Mouse (Mus musculus) hindbrain, embryonic 13.5 days (tissue): ENCODE data around the gene Zfr. TPM values are rescaled to one million over a fixed set of nuclear protein-coding genes. Genes with fewer than 3 reads are reported as not detected.
"Not testable (repeated sequence)": the region's sequence is repeated elsewhere in the genome, so short reads cannot be mapped to it uniquely, and the experiment has no call there.

Experiments
- ATAC-seq: fragments of 200-750 bp; cut with Nextera tagmentation; 2 replicates; pipeline ENCODE4 v1.8.0; 2017; ENCODE audit warnings: moderate TSS enrichment; ENCODE audit not compliant: low FRiP score
- H3K27ac ChIP-seq: fragments of 300-500 bp; sonication (generic); 2 replicates; pipeline ENCODE4 v1.5.1; 2015; ENCODE audit warnings: inconsistent platforms, mild to moderate bottlenecking, moderate library complexity
- H3K27me3 ChIP-seq: fragments of 300-500 bp; sonication (generic); 2 replicates; pipeline ENCODE4 v1.6.1; 2015; ENCODE audit warnings: mild to moderate bottlenecking, inconsistent platforms
- H3K36me3 ChIP-seq: fragments of 300-500 bp; sonication (generic); 2 replicates; pipeline ENCODE4 v1.6.1; 2015; ENCODE audit warnings: mild to moderate bottlenecking, inconsistent platforms
- H3K4me1 ChIP-seq: fragments of 300-500 bp; sonication (generic); replicated peaks from 2 replicates; pipeline ENCODE4 v1.6.1; 2015; ENCODE audit warnings: inconsistent platforms
- H3K4me2 ChIP-seq: fragments of 300-500 bp; sonication (generic); 2 replicates; pipeline ENCODE4 v1.6.1; 2015; ENCODE audit warnings: inconsistent platforms, mild to moderate bottlenecking, moderate library complexity
- H3K4me3 ChIP-seq: fragments of 300-500 bp; sonication (generic); 2 replicates; pipeline ENCODE4 v1.5.1; 2015; ENCODE audit warnings: mild to moderate bottlenecking, inconsistent platforms
- H3K9ac ChIP-seq: fragments of 300-500 bp; sonication (generic); 2 replicates; pipeline ENCODE4 v1.6.1; 2015; ENCODE audit warnings: mild to moderate bottlenecking, inconsistent platforms
- H3K9me3 ChIP-seq: fragments of 300-500 bp; sonication (generic); 2 replicates; pipeline ENCODE4 v1.6.1; 2016; ENCODE audit warnings: inconsistent platforms
- WGBS: fragments of 180-500 bp; shearing (Covaris S2); methylation state at CpG from one replicate; pipeline ENCODE4 v1.1.7; 2015; 5-methylcytosine and 5-hydroxymethylcytosine counted together
- polyA plus RNA-seq: library from polyadenylated mRNA; unstranded; fragments of >200 nt; fragmentation: Nextera tagmentation; extraction: Ambion mirVana; gene quantifications from 2 replicates; pipeline ENCODE4 v1.2.1, GENCODE M21; 2015

Gene Zfr
- polyA plus RNA-seq, 1 experiment from 2014 or later = 147 TPM

DNA sequence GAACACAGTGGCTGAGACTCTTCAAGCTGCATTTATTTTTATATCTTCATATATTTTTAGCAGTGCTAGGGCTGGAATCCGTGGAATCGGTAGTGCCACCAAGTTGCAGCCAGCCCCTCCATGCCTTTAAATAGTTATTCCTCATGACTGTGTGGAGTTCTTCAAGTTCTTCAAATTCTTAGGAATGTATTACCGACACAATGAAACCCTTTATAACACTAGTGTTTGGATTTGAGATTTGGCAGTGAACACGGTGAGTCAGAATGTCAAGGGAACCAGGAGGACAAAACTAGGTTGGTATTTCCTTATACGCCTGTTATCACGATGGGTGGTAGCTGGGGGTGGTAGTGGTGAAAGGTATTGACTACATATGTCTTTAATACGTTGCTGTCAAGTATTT, 6.4 kb upstream of the Zfr start:
- no peak overlapping the region for H3K4me2 ChIP-seq
- no peaks in the 10 kb centered on the region for H3K4me1 ChIP-seq
- no peaks in the 10 kb centered on the region for H3K36me3 ChIP-seq
- no peak overlapping the region for H3K27ac ChIP-seq
- no peaks in the 10 kb centered on the region for H3K27me3 ChIP-seq
- no peaks in the 10 kb centered on the region; the same call in 1 of the 2 replicates for H3K9me3 ChIP-seq
- H3K4me3 ChIP-seq = no peak overlapping the region
- no peak for ATAC-seq
- H3K9ac ChIP-seq = no peak overlapping the region
- WGBS = 77% methylated on average over 7 of the region's 7 CpGs

DNA sequence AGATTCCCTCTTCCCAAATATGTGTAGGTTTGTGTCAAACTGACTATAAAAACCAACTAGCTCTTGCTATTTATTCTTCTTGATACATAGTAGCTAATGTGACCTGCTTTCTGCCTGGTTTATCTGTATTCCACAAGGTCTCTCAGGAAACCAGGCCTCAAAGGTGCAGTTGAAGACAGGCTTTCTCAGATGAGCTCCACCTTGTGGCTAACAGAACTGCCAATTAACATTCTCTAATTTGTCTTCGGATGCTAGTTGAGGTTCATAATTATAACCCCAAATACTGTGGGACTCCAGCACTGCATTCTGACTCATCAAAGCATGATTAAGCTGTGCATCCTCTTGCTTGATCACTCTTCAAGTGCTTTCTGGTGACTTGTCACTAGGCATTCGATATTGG, 4.2 kb upstream of the Zfr start:
- ATAC-seq = no peak
- H3K9ac ChIP-seq = no peak overlapping the region
- WGBS = 76% methylated on average over 2 of the region's 2 CpGs
- H3K4me3 ChIP-seq = no peak overlapping the region
- H3K36me3 ChIP-seq = no peaks in the 10 kb centered on the region
- no peak overlapping the region for H3K4me2 ChIP-seq
- no peaks in the 10 kb centered on the region; the same call in 1 of the 2 replicates for H3K9me3 ChIP-seq
- H3K4me1 ChIP-seq = peaks cover 6% of the 10 kb centered on the region
- no peaks in the 10 kb centered on the region for H3K27me3 ChIP-seq
- no peak overlapping the region for H3K27ac ChIP-seq

- Histone ChIP-seq H3K27ac (no peak overlapping the region), H3K4me1 (peaks cover 10% of the 10 kb centered on the region), H3K4me2 (no peak overlapping the region), H3K36me3 (no peaks in the 10 kb centered on the region), H3K9me3 (no peaks in the 10 kb centered on the region), H3K9ac (no peak overlapping the region), H3K4me3 (no peak overlapping the region), H3K27me3 (no peaks in the 10 kb centered on the region)
- 72% methylated on average over 6 of the region's 6 CpGs for WGBS
- ATAC-seq = no peak
Observed at GRCm38 (mm10) chr15:12114546-12114945, 3.1 kb upstream of the Zfr start.

GRCm38 (mm10) chr15:12115722-12116230, 1.9 kb upstream of the Zfr start:
- H3K4me3 ChIP-seq = no peak overlapping the region
- no peak overlapping the region for H3K4me2 ChIP-seq
- no peaks in the 10 kb centered on the region for H3K27me3 ChIP-seq
- WGBS = 25% methylated on average over 6 of the region's 6 CpGs
- H3K9me3 ChIP-seq = no peaks in the 10 kb centered on the region
- no peak overlapping the region for H3K27ac ChIP-seq
- peaks cover 13% of the 10 kb centered on the region for H3K4me1 ChIP-seq
- H3K36me3 ChIP-seq = no peaks in the 10 kb centered on the region
- no peak for ATAC-seq
- H3K9ac ChIP-seq = no peak overlapping the region

- H3K36me3 ChIP-seq = no peaks in the 10 kb centered on the region
- H3K27me3 ChIP-seq = no peaks in the 10 kb centered on the region
- H3K4me1 ChIP-seq = peaks cover 21% of the 10 kb centered on the region
- no peak for ATAC-seq
- 0% methylated on average over 12 of the region's 43 CpGs for WGBS
- peak overlapping the region; percentile 96 for H3K4me3 ChIP-seq
- H3K9me3 ChIP-seq = no peaks in the 10 kb centered on the region
- H3K4me2 ChIP-seq = peak overlapping the region; percentile 88
- peak overlapping the region; percentile 95 for H3K27ac ChIP-seq
- peak overlapping the region; percentile 97 for H3K9ac ChIP-seq
Observed at GRCm38 (mm10) chr15:12118093-12118431, 431 bp downstream of the Zfr start.

- 1% methylated on average over 46 of the region's 61 CpGs for WGBS
- Histone ChIP-seq H3K27ac (peak overlapping the region; percentile 95), H3K4me3 (peak overlapping the region; percentile 96), H3K9ac (peak overlapping the region; percentile 97), H3K4me1 (peaks cover 21% of the 10 kb centered on the region), H3K36me3 (no peaks in the 10 kb centered on the region), H3K9me3 (no peaks in the 10 kb centered on the region), H3K4me2 (peak overlapping the region; percentile 88), H3K27me3 (no peaks in the 10 kb centered on the region)
- ATAC-seq = peak; percentile 49
Observed at GRCm38 (mm10) chr15:12118432-12119128, 949 bp downstream of the Zfr start.

GRCm38 (mm10) chr15:12119129-12119466, 1.5 kb downstream of the Zfr start:
- Histone ChIP-seq H3K9me3 (no peaks in the 10 kb centered on the region), H3K27ac (peak overlapping the region; percentile 95), H3K9ac (peak overlapping the region; percentile 97), H3K4me3 (peak overlapping the region; percentile 96), H3K27me3 (no peaks in the 10 kb centered on the region), H3K36me3 (no peaks in the 10 kb centered on the region), H3K4me2 (peak overlapping the region; percentile 88), H3K4me1 (peaks cover 21% of the 10 kb centered on the region)
- no peak for ATAC-seq
- 7% methylated on average over 7 of the region's 7 CpGs for WGBS

DNA sequence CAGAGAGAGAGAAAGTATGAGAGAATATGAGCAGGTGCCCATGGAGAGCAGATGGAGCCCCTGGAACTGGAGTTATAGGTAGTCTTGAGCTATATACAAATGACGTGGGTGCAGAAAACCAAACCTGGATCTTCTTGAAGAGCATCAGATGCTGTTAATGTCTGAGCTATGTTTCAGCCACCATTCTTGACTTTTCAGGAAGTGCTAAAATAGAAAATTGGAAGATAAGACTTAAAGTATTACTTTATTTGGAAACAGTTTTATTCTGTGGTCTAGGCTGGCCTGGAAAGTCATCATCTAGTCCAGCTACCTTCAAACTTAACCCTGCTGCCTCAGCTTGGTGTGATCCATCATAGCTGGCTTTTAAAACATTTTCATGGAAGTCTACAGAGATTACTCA, 7.3 kb downstream of the Zfr start:
- Histone ChIP-seq H3K9ac (no peak overlapping the region), H3K4me2 (no peak overlapping the region), H3K9me3 (no peaks in the 10 kb centered on the region), H3K4me1 (peaks cover 11% of the 10 kb centered on the region), H3K36me3 (peaks cover 4% of the 10 kb centered on the region; the same call in 1 of the 2 replicates), H3K4me3 (no peak overlapping the region), H3K27ac (no peak overlapping the region), H3K27me3 (no peaks in the 10 kb centered on the region)
- 91% methylated on average over 1 of the region's 1 CpGs for WGBS
- ATAC-seq = no peak

DNA sequence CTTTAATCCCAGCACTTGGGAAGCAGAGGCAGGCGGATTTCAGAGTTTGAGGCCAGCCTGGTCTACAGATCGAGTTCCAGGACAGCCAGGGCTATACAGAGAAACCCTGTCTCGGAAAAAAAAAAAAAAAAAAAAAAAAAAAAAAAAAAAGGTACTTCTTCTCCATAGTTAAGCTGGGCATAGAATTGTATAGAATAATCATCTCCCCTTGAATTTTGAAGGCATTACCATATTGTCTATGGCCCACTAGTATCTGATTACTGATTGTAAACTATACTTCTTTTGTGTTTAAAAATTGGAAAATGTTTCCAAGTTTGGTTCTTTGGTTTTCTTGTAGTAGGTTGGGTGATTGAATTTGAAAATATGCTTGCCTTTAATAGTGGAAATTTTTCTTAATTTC, 13.2 kb downstream of the Zfr start:
- ATAC-seq, H3K4me3 ChIP-seq, H3K9ac ChIP-seq, H3K4me2 ChIP-seq, H3K4me1 ChIP-seq, H3K9me3 ChIP-seq, H3K27me3 ChIP-seq, H3K27ac ChIP-seq, H3K36me3 ChIP-seq: not testable (repeated sequence)
- WGBS = 88% methylated on average over 3 of the region's 3 CpGs

DNA sequence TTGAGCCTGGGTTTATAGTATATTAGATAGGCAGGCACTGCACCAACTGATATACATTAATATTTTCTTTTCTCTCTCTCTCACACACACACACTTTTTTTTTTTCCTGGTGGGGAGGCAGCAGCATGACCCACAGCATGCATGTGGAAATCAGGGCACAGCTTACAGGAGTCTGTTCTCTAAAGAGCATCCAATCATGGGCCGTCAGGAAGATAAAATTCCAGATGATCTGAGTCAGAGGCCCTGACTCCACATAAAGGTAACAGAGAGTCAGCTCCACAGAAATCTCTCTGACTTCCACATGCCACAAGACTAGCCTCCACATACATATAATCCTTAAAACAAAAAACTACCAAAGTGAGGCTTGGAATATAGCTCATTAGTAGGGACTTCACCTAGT, 16.9 kb downstream of the Zfr start:
- Histone ChIP-seq H3K36me3 (peaks cover 13% of the 10 kb centered on the region; the same call in 1 of the 2 replicates), H3K4me3 (no peak overlapping the region), H3K4me2 (no peak overlapping the region), H3K9ac (no peak overlapping the region), H3K27ac (no peak overlapping the region), H3K27me3 (no peaks in the 10 kb centered on the region), H3K4me1 (peaks cover 4% of the 10 kb centered on the region; the same call in 1 of the 2 replicates), H3K9me3 (no peaks in the 10 kb centered on the region)
- no peak for ATAC-seq
- 69% methylated on average over 1 of the region's 1 CpGs for WGBS

GRCm38 (mm10) chr15:12135368-12135767, 17.7 kb downstream of the Zfr start:
- no peak for ATAC-seq
- Histone ChIP-seq H3K4me1 (peaks cover 4% of the 10 kb centered on the region; the same call in 1 of the 2 replicates), H3K36me3 (peaks cover 15% of the 10 kb centered on the region), H3K4me3 (no peak overlapping the region), H3K9ac (no peak overlapping the region), H3K9me3 (no peaks in the 10 kb centered on the region), H3K27ac (no peak overlapping the region), H3K4me2 (no peak overlapping the region), H3K27me3 (no peaks in the 10 kb centered on the region)
- WGBS = 43% methylated on average over 3 of the region's 3 CpGs

- Histone ChIP-seq H3K36me3 (peaks cover 22% of the 10 kb centered on the region), H3K4me2 (no peak overlapping the region), H3K9me3 (no peaks in the 10 kb centered on the region), H3K4me3 (no peak overlapping the region), H3K27ac (no peak overlapping the region), H3K27me3 (no peaks in the 10 kb centered on the region), H3K4me1 (peaks cover 4% of the 10 kb centered on the region; the same call in 1 of the 2 replicates), H3K9ac (no peak overlapping the region)
- 85% methylated on average over 6 of the region's 6 CpGs for WGBS
- 0 out of 2 replicates have a peak, but pooled peaks have one; percentile 52 for ATAC-seq
Observed at GRCm38 (mm10) chr15:12136371-12136770, 18.7 kb downstream of the Zfr start.
